Mouse (Mus musculus) CH12.LX (cell line): Measurements from ENCODE around the gene Ecsit.

ENCODE experiments used
- CTCF ChIP-seq, 2 experiments: IDR thresholded peaks in 1 of 2; conservative IDR thresholded peaks in 1 of 2; 2 replicates each; pipeline ENCODE4 v1.5.1; 2011 to 2012; ENCODE audit warnings: low read depth in 2 of 2, low read length in 2 of 2, improper control_type of control experiment in 1 of 2, inconsistent platforms in 1 of 2, mild to moderate bottlenecking in 1 of 2, moderate library complexity in 1 of 2
- EP300 ChIP-seq: IDR thresholded peaks from 2 replicates; pipeline ENCODE4 v1.6.1; 2011; ENCODE audit warnings: low read length, improper control_type of control experiment
- GABPA ChIP-seq: IDR thresholded peaks from 2 replicates; pipeline ENCODE4 v1.6.1; 2012; ENCODE audit warnings: low read depth, low read length, improper control_type of control experiment, inconsistent platforms; ENCODE audit not compliant: insufficient replicate concordance
- NRF1 ChIP-seq: IDR thresholded peaks from 2 replicates; pipeline ENCODE4 v1.6.1; 2014; ENCODE audit warnings: low read depth, mild to moderate bottlenecking, inconsistent platforms, low read length, improper control_type of control experiment, moderate library complexity
- PAX5 ChIP-seq: IDR thresholded peaks from 2 replicates; pipeline ENCODE4 v1.6.1; 2012; ENCODE audit warnings: low read length, inconsistent platforms, mixed read lengths
- POLR2A ChIP-seq: IDR thresholded peaks from 2 replicates; pipeline ENCODE4 v1.6.1; 2011; ENCODE audit warnings: low read depth, mild to moderate bottlenecking, improper control_type of control experiment, low read length
- UBTF ChIP-seq: IDR thresholded peaks from 2 replicates; pipeline ENCODE4 v1.6.1; 2012; ENCODE audit warnings: low read depth, mild to moderate bottlenecking, inconsistent platforms, low read length, improper control_type of control experiment, moderate library complexity
- USF1 ChIP-seq: IDR thresholded peaks from 2 replicates; pipeline ENCODE4 v1.6.1; 2014; ENCODE audit warnings: low read depth, mild to moderate bottlenecking, inconsistent platforms, low read length, improper control_type of control experiment
- ZMIZ1 ChIP-seq: IDR thresholded peaks from 2 replicates; pipeline ENCODE4 v1.6.1; 2012; ENCODE audit warnings: low read depth, mild to moderate bottlenecking, inconsistent platforms, low read length, improper control_type of control experiment
- ZNF384 ChIP-seq: IDR thresholded peaks from 2 replicates; pipeline ENCODE4 v1.6.1; 2012; ENCODE audit warnings: low read depth, low read length, improper control_type of control experiment, inconsistent platforms

GRCm38 (mm10) chr9:22076223-22076622 lies 9.0 kb downstream of the Ecsit start:
- no peak for TF ChIP-seq UBTF
- TF ChIP-seq ZMIZ1 = no peak
- no peak for TF ChIP-seq ZNF384
- no peak for TF ChIP-seq USF1
- no peak for TF ChIP-seq GABPA
- TF ChIP-seq CTCF (conservative IDR thresholded peaks at IDR 0.05 in 1 of 2, IDR thresholded peaks at IDR 0.05 in 1 of 2; ENCODE audit: low read depth in 2 of 2, low read length in 2 of 2) = no peak
- no peak for TF ChIP-seq EP300
- TF ChIP-seq POLR2A = no peak
- no peak for TF ChIP-seq NRF1
- TF ChIP-seq PAX5 = no peak
